8 mouse cellular contexts compared by ENCODE assay signal in the genomic region with DNA sequence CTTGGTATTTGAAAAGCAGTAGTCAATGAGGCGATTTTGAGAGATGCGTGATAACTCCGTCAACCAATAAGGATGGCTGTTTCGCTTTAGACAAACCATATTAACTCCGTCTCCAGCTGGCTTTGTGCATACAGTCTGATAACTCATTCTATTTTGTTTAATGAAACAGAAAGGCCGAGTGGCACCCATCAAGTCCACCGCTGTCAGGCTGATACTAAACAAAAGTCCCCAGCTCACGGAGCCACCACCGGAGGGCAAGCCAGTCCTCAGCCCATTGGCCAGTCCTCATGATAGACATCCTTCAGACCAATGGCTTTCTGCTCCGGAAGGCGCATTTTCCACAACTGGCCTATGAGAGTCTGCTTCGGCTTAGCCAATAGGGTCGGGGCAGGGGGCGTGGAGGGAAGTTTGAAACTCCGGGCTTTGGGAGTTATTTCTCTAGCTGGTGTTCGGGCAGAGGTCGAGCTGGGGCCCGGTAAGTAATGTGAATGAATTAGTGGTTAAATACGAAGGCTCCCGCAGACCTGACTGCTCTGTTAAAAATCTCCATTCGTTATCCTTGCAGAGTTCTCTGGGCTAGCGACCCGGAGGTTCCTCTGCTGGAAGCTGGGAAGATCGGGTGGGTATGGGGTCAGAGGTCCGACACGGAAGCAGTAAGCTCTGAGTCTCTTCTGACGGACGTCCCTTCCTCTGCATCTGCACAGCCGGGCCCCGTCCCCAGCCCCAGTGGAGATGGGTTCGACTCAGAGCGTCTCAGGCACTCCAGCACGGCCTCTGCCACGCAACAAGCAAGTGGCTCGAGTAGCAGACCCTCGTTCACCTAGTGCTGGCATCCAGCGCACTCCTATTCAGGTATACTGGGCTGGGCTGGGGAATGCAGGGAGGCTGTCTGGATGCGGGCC. TPM values are rescaled to one million over a fixed set of nuclear protein-coding genes. Genes with fewer than 3 reads are reported as not detected.
DNase-seq lines count a peak whose midpoint lies in the region; ATAC-seq lines count a peak whose summit lies in the region.

No protein-coding gene starts in this region.

- peak; percentile 76 for ATAC-seq in frontal cortex, adult (ENCODE audit: low TSS enrichment)
- ATAC-seq in hindbrain, embryonic 11.5 days (ENCODE audit: low FRiP score): peak; percentile 90

- no peaks in the 10 kb centered on the region for H3K27me3 ChIP-seq in hindbrain, embryonic 11.5 days (ENCODE audit: control insufficient read depth, insufficient read depth, low read length)

- peak overlapping the region; percentile 68 for H3K4me3 ChIP-seq in hindbrain, embryonic 11.5 days (ENCODE audit: low read depth, low read length)

- under 1% methylated on average over 38 of the region's 38 CpGs for WGBS in hindbrain, embryonic 11.5 days

- 0 out of 2 replicates have a peak, but pooled peaks cover 3% of the 10 kb centered on the region for H3K36me3 ChIP-seq in hindbrain, embryonic 11.5 days (ENCODE audit: control insufficient read depth, insufficient read depth, low read length)

- H3K4me1 ChIP-seq in hindbrain, embryonic 11.5 days (replicated peaks; ENCODE audit: control insufficient read depth, insufficient read depth, low read length): peaks cover 8% of the 10 kb centered on the region

- peak; percentile 96 for DNase-seq in MN1 (ENCODE audit: low spot score)
- DNase-seq in cerebellum, adult 9-10 months: peak; percentile 97
- DNase-seq in hindbrain, embryonic 11.5 days (ENCODE audit: low spot score): peak; percentile 89
- peak; percentile 89 to 92 for DNase-seq in layer of hippocampus, postnatal 10 days (ENCODE audit: low spot score in 2 of 2)
- DNase-seq in lung, postnatal 10 days: peak; percentile 96
- peak; percentile 85 for DNase-seq in ovary, postnatal 36 days (ENCODE audit: low spot score)
- peak; percentile 91 for DNase-seq in thymus, postnatal 25 days

- peak overlapping the region; percentile 77; the same call in 1 of the 2 replicates for H3K27ac ChIP-seq in hindbrain, embryonic 11.5 days (ENCODE audit: low read depth, low read length)

- H3K4me2 ChIP-seq in hindbrain, embryonic 11.5 days (replicated peaks; ENCODE audit: low read depth, low read length): peak overlapping the region; percentile 85

- peak overlapping the region; percentile 78 for H3K9ac ChIP-seq in hindbrain, embryonic 11.5 days (ENCODE audit: low read depth, low read length)

- H3K9me3 ChIP-seq in hindbrain, embryonic 11.5 days (ENCODE audit: control insufficient read depth, low read length): no peaks in the 10 kb centered on the region

RNA-seq across cellular contexts. Expression of gene Cdca3, which starts 0.7 kb away (rescaled TPM):
- polyA plus RNA-seq in hindbrain, embryonic 11.5 days (2014; fragmentation: Nextera tagmentation; extraction: Ambion mirVana): 185 and 193 TPM in 2 replicates
- total RNA-seq in layer of hippocampus, postnatal 10 days (2021): 1 to 10 TPM; 5.4 to 6.1 TPM

RNA-seq across cellular contexts. Expression of gene Usp5, which starts 0.8 kb away (rescaled TPM):
- polyA plus RNA-seq in hindbrain, embryonic 11.5 days (2014; fragmentation: Nextera tagmentation; extraction: Ambion mirVana): 127 and 134 TPM in 2 replicates
- 100 to 1,000 TPM; 181 to 187 TPM for total RNA-seq in layer of hippocampus, postnatal 10 days (2021)

RNA-seq across cellular contexts. Expression of gene Gnb3, which starts 10.0 kb away (rescaled TPM):
- polyA plus RNA-seq in hindbrain, embryonic 11.5 days (2014; fragmentation: Nextera tagmentation; extraction: Ambion mirVana): 0.22 and 0.64 TPM in 2 replicates
- under 1 TPM in 1 of 2 experiments, not detected in 1; 0.27 TPM for total RNA-seq in layer of hippocampus, postnatal 10 days (2021)

RNA-seq across cellular contexts. Expression of gene Tpi1, which starts 16.0 kb away (rescaled TPM):
- 618 and 653 TPM in 2 replicates for polyA plus RNA-seq in hindbrain, embryonic 11.5 days (2014; fragmentation: Nextera tagmentation; extraction: Ambion mirVana)
- 100 to 1,000 TPM; 466 to 472 TPM for total RNA-seq in layer of hippocampus, postnatal 10 days (2021)

RNA-seq across cellular contexts. Expression of gene Spsb2, which starts 21.6 kb away (rescaled TPM):
- polyA plus RNA-seq in hindbrain, embryonic 11.5 days (2014; fragmentation: Nextera tagmentation; extraction: Ambion mirVana): 4.8 and 6.7 TPM in 2 replicates
- 1 to 10 TPM; 3.3 to 5.0 TPM for total RNA-seq in layer of hippocampus, postnatal 10 days (2021)

Comparison
In these comparisons a context has a peak if more than half of its experiments do, and no peak if none do; other contexts are left out.
1. Peak in every context shown above with its lines: DNase-seq, ATAC-seq, H3K4me3 ChIP-seq and H3K27ac ChIP-seq.